Mouse (Mus musculus): ENCODE measurements around the gene Gm1527.
"Not testable (repeated sequence)": the region's sequence is repeated elsewhere in the genome, so short reads cannot be mapped to it uniquely, and the experiment has no call there.

The Gm1527 gene

DNA sequence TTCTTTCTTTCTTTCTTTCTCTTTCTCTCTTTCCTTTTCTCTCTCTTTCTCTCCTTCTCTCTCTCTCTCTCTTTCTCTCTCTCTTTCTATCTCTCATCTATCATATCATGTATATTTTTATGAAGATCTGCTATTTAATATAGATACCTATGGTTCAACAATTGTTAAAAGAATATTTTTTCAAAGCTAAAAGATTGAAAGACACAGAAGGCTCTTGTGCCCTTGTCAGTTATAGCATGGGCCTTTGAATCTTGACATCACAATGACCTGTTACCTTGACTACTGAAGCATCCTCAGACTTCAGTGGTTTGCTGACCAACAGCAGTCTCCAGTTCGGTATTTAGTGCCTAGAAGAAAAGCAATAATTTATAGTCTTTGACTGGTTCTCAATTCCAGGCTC is at the start of gene Gm1527:
TSS of gene Gm1527 (plus strand) at position 301 of the 400 bp plus-strand sequence.
- no peak for DNase-seq (ENCODE audit: low spot score)

GRCm38 (mm10) chr3:28843231-28843630 is 49.2 kb upstream of the Gm1527 start:
- DNase-seq (ENCODE audit: low spot score), result no peak

DNA sequence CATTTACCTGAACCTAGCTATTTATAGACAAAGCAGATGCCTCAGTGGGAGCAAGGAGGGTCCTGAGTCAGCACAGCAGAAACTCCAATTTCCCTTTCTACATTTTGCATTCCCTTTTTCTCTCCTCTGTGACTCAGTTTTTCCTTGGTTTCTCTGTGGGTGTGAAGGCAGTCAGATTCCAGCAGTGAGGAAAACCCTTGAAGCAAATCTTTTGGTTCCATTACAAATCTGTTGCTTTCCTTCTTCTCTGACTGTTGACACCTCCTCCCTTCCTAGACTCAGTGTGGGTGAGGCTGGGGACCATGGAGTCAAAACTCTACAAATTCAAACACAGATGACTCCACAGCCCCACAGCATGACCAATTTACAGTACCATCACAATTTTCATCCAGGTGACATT is 45.3 kb upstream of the Gm1527 start:
- no peak for DNase-seq (ENCODE audit: low spot score)

- DNase-seq (ENCODE audit: low spot score), result not testable (repeated sequence)
Observed at GRCm38 (mm10) chr3:28852174-28852573, 40.2 kb upstream of the Gm1527 start.

DNA sequence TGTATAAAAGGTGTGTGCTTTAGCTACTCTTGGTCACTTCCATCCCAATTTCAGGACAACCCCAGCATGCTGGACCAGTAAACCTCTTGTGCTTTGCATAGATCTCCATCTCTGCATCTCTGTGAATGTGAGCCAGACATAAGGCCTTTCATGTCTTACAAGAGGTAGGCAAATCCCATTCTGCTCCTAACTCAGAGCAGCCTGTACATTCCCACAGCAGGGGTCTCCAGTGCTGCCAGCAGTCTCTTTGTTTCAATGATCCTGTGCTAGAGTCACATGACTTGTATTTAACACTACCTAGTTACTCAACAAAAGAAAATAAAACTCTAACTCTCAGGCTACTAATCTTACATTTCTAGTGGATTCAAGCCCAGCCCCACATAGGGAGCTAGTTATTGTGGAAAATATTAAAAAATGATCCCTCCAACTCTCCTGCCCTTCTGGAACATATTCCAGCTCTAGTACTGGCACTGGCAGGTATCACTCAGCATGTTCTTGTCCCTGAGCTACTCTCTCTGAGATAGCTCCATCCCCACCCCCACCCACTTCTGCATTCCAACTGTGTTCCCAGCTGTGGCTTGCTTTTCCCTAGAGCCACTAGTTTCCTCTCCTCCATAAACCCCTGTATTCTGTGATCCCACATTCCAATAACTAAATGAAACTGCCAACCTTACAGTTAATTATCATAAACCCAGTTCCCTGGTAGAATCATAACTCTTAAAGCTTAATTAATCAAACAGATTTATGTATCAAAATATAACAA is 32.6 kb upstream of the Gm1527 start:
- not testable (repeated sequence) for DNase-seq (ENCODE audit: low spot score)

DNA sequence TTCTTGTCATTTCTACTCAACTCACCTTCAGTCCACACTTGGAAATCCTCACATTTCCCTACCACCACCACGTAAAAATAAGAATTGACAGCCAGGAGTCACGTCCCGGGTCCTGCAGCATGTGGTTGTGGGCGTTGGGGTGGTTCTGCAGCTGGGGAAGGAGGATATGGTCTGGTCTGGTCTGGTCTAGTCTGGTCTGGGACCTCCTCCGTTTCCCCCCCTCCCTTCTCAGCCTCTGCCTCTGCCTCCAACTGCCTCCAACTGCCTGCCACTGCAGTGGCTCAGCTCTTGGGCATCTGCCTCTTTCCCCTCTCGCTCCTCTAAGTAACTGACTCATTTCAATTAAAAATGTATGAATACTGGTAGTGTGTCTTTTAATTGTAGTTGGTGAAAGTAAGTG is 4.5 kb downstream of the Gm1527 start:
- not testable (repeated sequence) for DNase-seq (ENCODE audit: low spot score)

DNA sequence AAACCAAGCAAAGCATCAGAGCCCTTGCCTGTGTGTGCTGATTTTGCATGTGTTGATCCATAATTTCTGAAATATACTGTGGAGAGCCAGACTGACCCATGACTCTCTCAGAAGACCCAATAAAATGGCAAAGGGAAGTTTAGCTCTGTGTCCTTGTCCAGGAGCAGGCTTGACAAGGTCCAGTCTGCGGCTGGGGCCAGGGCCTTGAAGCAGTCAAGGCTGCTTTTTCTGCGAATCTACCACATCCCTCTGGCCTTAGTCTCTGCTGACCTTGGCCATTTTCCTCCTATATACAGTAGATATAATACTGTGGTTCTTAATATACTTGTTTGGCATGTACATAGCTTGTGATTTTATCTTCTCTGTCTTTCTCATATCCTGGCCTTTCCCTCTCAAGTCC is 73.5 kb downstream of the Gm1527 start:
- DNase-seq (ENCODE audit: low spot score), result no peak

DNA sequence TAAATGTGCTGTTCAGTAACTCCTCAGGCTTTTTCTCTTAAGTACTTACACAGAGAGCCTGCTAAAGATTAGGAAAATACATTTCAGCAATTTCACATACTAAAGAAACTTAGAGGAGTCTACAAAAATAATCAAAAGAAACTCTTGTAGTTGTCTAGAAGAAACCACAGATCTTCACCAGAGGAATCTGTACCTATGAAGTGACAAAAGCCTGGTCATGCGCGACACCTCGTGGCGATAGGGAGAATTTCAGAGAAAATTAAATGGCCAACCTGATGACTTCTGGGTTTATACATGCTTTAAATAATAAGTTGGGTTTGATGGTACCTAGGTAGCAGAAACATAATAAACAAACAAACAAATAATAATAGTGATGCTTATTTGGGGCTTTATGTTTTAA is 76.4 kb downstream of the Gm1527 start:
- peak; percentile 36 for DNase-seq (ENCODE audit: low spot score)
